Comparison of ENCODE assay signal across 9 mouse cellular contexts in the genomic region with DNA sequence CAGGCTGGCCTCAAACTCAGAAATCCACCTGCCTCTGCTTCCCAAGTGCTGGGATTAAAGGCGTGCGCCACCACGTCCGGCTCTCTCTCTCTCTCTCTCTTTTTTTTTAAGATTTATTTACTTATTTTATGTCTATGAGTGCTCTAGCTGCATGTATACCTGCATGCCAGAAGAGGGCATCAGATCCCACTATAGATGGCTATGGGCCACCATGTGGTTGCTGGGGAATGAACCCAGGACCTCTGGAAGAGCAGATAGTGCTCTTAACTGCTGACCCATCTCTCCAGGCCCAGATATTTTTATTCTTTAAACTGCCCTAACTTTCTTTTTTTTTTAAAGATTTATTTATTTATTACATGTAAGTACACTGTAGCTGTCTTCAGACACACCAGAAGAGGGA. TPM values are rescaled to one million over a fixed set of nuclear protein-coding genes. Genes with fewer than 3 reads are reported as not detected.
A peak's percentile ranks its signal among the peaks of the same experiment; 100 is the strongest.
DNase-seq lines count a peak whose midpoint lies in the region; ATAC-seq and TF ChIP-seq lines count a peak whose summit lies in the region.
"Not testable (repeated sequence)": the region's sequence is repeated elsewhere in the genome, so short reads cannot be mapped to it uniquely, and the experiment has no call there.
"Had no signal": no experiment of that assay in that cellular context is flagged by ENCODE, and none has a peak within 500 bp of the region (broad histone marks: within the 10 kb centered on the region; RNA-seq: fewer than 3 reads in every experiment).

No protein-coding gene starts in this region.

- ATAC-seq in intestine, postnatal 0 days; liver, postnatal 0 days: not testable (repeated sequence)

- not testable (repeated sequence) for H3K9me3 ChIP-seq in intestine, postnatal 0 days (ENCODE audit: control insufficient read depth); liver, postnatal 0 days (ENCODE audit: low read length)

- H3K9ac ChIP-seq in intestine, postnatal 0 days (ENCODE audit: low read depth, low read length); liver, postnatal 0 days (replicated peaks): not testable (repeated sequence)

- WGBS in intestine, postnatal 0 days = 72% methylated on average over 4 of the region's 4 CpGs
- 78% methylated on average over 4 of the region's 4 CpGs for WGBS in liver, postnatal 0 days (ENCODE audit: insufficient replicate concordance)

- peak; percentile 34 for TF ChIP-seq CTCF in intestine, postnatal 0 days (IDR thresholded peaks at IDR 0.05; ENCODE audit: low read depth)
- peak; percentile 34 for TF ChIP-seq CTCF in liver, postnatal 0 days (IDR thresholded peaks at IDR 0.05; ENCODE audit: low read depth)

- H3K36me3 ChIP-seq in intestine, postnatal 0 days (ENCODE audit: control insufficient read depth, insufficient read depth); liver, postnatal 0 days (replicated peaks; ENCODE audit: insufficient read depth, low read length): not testable (repeated sequence)

- TF ChIP-seq EP300 in liver, postnatal 0 days (IDR thresholded peaks at IDR 0.05; ENCODE audit: low read depth) = not testable (repeated sequence)

- not testable (repeated sequence) for H3K27ac ChIP-seq in intestine, postnatal 0 days (ENCODE audit: low read depth, low read length); liver, postnatal 0 days (ENCODE audit: low read depth)

- not testable (repeated sequence) for H3K27me3 ChIP-seq in intestine, postnatal 0 days (replicated peaks; ENCODE audit: control insufficient read depth, insufficient read depth, low read length); liver, postnatal 0 days (ENCODE audit: insufficient read depth, low read length)

- peak; percentile 43 for DNase-seq in 416B (ENCODE audit: low read depth)
- peak; percentile 46 for DNase-seq in ES-CJ7 (ENCODE audit: low read depth, low spot score)
- peak; percentile 60 for DNase-seq in ZHBTc4 (ENCODE audit: low read depth, low spot score)
- DNase-seq in liver, postnatal 0 days = not testable (repeated sequence)
- DNase-seq in retina, embryonic 14.5 days (ENCODE audit: low spot score) = peak; percentile 11

- not testable (repeated sequence) for H3K4me2 ChIP-seq in intestine, postnatal 0 days (replicated peaks; ENCODE audit: low read depth); liver, postnatal 0 days (ENCODE audit: low read depth, low read length)

- H3K4me1 ChIP-seq in intestine, postnatal 0 days (replicated peaks; ENCODE audit: control insufficient read depth, insufficient read depth, low read length) = not testable (repeated sequence)
- H3K4me1 ChIP-seq in liver, postnatal 0 days (ENCODE audit: insufficient read depth) = peaks cover 12% of the 10 kb centered on the region

- not testable (repeated sequence) for H3K4me3 ChIP-seq in intestine, postnatal 0 days (ENCODE audit: low read depth, low read length); liver, postnatal 0 days (ENCODE audit: low read depth, low read length)

RNA-seq across cellular contexts. Expression of a gene that starts 4.8 kb away (rescaled TPM):
- polyA plus RNA-seq in intestine, postnatal 0 days (2015; fragmentation: Nextera tagmentation; extraction: Ambion mirVana) = 10.0 and 10.8 TPM in 2 replicates
- polyA plus RNA-seq in liver, postnatal 0 days (2015; fragmentation: Nextera tagmentation; extraction: Ambion mirVana) = 3.0 and 3.3 TPM in 2 replicates

RNA-seq across cellular contexts. Expression of a gene that starts 16.3 kb away (rescaled TPM):
- 1.9 and 2.1 TPM in 2 replicates for polyA plus RNA-seq in intestine, postnatal 0 days (2015; fragmentation: Nextera tagmentation; extraction: Ambion mirVana)
- polyA plus RNA-seq in liver, postnatal 0 days (2015; fragmentation: Nextera tagmentation; extraction: Ambion mirVana) = 1,016 and 1,021 TPM in 2 replicates
- polyA plus RNA-seq: adrenal gland, adult 2 months; CD4-positive, CD25-positive, alpha-beta regulatory T cell, adult 4 months; hindbrain, embryonic 10.5 days had no signal

Comparison
In these comparisons a context has a peak if more than half of its experiments do, and no peak if none do; other contexts are left out.
1. RNA of a gene that starts 16.3 kb away (polyA plus RNA-seq): 1,016 to 1,021 TPM in liver, postnatal 0 days; 1.9 to 2.1 TPM in intestine, postnatal 0 days; every median in the first group is over 100 times any median in the second.